Mouse (Mus musculus) fat pad, adult 2 months (tissue): ENCODE results near the gene Tmem243.
A peak's percentile ranks its signal among the peaks of the same experiment; 100 is the strongest.
"Not testable (repeated sequence)": the region's sequence is repeated elsewhere in the genome, so short reads cannot be mapped to it uniquely, and the experiment has no call there.

ENCODE experiments used
- DNase-seq: peaks from one replicate; pipeline ENCODE4 v3.0.0-alpha.2; 2011; ENCODE audit warnings: low read depth, low spot score; ENCODE audit errors: extremely low read depth

Gene Tmem243

GRCm38 (mm10) chr5:9106806-9107205 is 6.3 kb downstream of the Tmem243 start:
- no peak for DNase-seq

GRCm38 (mm10) chr5:9107296-9108089 is 7.0 kb downstream of the Tmem243 start:
- DNase-seq, result no peak

GRCm38 (mm10) chr5:9108490-9108889 is 8.0 kb downstream of the Tmem243 start:
- DNase-seq, result no peak

GRCm38 (mm10) chr5:9109582-9109981 is 9.1 kb downstream of the Tmem243 start:
- no peak for DNase-seq

GRCm38 (mm10) chr5:9111285-9111684 is 10.8 kb downstream of the Tmem243 start:
- no peak for DNase-seq

- no peak for DNase-seq
Observed at GRCm38 (mm10) chr5:9111759-9112158, 11.3 kb downstream of the Tmem243 start.

GRCm38 (mm10) chr5:9114162-9114561 is 13.7 kb downstream of the Tmem243 start:
- DNase-seq, result no peak

GRCm38 (mm10) chr5:9124134-9124533 is 23.7 kb downstream of the Tmem243 start:
- DNase-seq, result no peak

GRCm38 (mm10) chr5:9128566-9128965 is 28.1 kb downstream of the Tmem243 start:
- peak; percentile 49 for DNase-seq

GRCm38 (mm10) chr5:9131786-9132185 is 31.3 kb downstream of the Tmem243 start:
- no peak for DNase-seq

GRCm38 (mm10) chr5:9135588-9135987 is 35.1 kb downstream of the Tmem243 start:
- DNase-seq, result no peak

- no peak for DNase-seq
Observed at GRCm38 (mm10) chr5:9140724-9141123, 40.3 kb downstream of the Tmem243 start.

GRCm38 (mm10) chr5:9142376-9142775 is 41.9 kb downstream of the Tmem243 start:
- no peak for DNase-seq

GRCm38 (mm10) chr5:9149273-9149850 is 48.9 kb downstream of the Tmem243 start:
- no peak for DNase-seq

GRCm38 (mm10) chr5:9156746-9157145 is 56.3 kb downstream of the Tmem243 start:
- no peak for DNase-seq

- DNase-seq, result peak; percentile 19
Observed at GRCm38 (mm10) chr5:9157336-9157735, 56.9 kb downstream of the Tmem243 start.

GRCm38 (mm10) chr5:9160831-9161455 is 60.5 kb downstream of the Tmem243 start:
- DNase-seq, result no peak

- DNase-seq, result peak; percentile 30
Observed at GRCm38 (mm10) chr5:9161456-9162041, 61.1 kb downstream of the Tmem243 start, which contains the start of gene Dmtf1. Gene Dmtf1, minus strand, starts transcription at chr5:9161776.

- no peak for DNase-seq
Observed at GRCm38 (mm10) chr5:9162088-9162487, 61.6 kb downstream of the Tmem243 start.

- no peak for DNase-seq
Observed at GRCm38 (mm10) chr5:9163411-9163810, 62.9 kb downstream of the Tmem243 start.

- DNase-seq, result not testable (repeated sequence)
Observed at GRCm38 (mm10) chr5:9165151-9165550, 64.7 kb downstream of the Tmem243 start.

GRCm38 (mm10) chr5:9166366-9166765 is 65.9 kb downstream of the Tmem243 start:
- no peak for DNase-seq
